8 mouse cellular contexts compared by ENCODE assay signal in genomic region chr4:53630963-53631315, GRCm38 (mm10). TPM values are rescaled to one million over a fixed set of nuclear protein-coding genes. Genes with fewer than 3 reads are reported as not detected.
DNase-seq lines count a peak whose midpoint lies in the region; ATAC-seq and TF ChIP-seq lines count a peak whose summit lies in the region.

No protein-coding gene starts in this region.

- TF ChIP-seq POLR2A in liver, adult 2 months (IDR thresholded peaks at IDR 0.05; ENCODE audit: extremely low read depth, insufficient read depth, low read length), result no peak
- no peak for TF ChIP-seq POLR2A in myocyte (IDR thresholded peaks at IDR 0.05; ENCODE audit: insufficient read length, low read depth)

- H3K4me1 ChIP-seq in liver, adult 2 months (ENCODE audit: control insufficient read depth, insufficient read depth, low read length), result peaks cover 5% of the 10 kb centered on the region; the same call in 1 of the 2 replicates
- H3K4me1 ChIP-seq in embryonic facial prominence, embryonic 14.5 days (ENCODE audit: control insufficient read depth, insufficient read depth, low read length), result peaks cover 8% of the 10 kb centered on the region

- no peaks in the 10 kb centered on the region for H3K79me2 ChIP-seq in liver, adult 2 months (ENCODE audit: control insufficient read depth, insufficient read depth, low read length)
- H3K79me2 ChIP-seq in myocyte (ENCODE audit: control insufficient read depth, insufficient read depth), result peaks cover 35% of the 10 kb centered on the region

- peak; percentile 42 for ATAC-seq in embryonic facial prominence, embryonic 14.5 days (ENCODE audit: low read depth)

- no peak overlapping the region for H3K27ac ChIP-seq in liver, adult 2 months (replicated peaks; ENCODE audit: insufficient read depth, low read depth, low read length)
- H3K27ac ChIP-seq in embryonic facial prominence, embryonic 14.5 days (replicated peaks; ENCODE audit: low read depth, low read length), result no peak overlapping the region

- H3K4me2 ChIP-seq in embryonic facial prominence, embryonic 14.5 days (ENCODE audit: low read depth, low read length), result peak overlapping the region; percentile 75
- H3K4me2 ChIP-seq in myocyte (ENCODE audit: low read depth), result peak overlapping the region; percentile 75

- TF ChIP-seq CTCF in liver, adult 2 months (IDR thresholded peaks at IDR 0.05; ENCODE audit: low read depth, low read length), result no peak

- DNase-seq in liver, adult 2 months (ENCODE audit: extremely low read depth, low read depth, low spot score), result no peak
- no peak for DNase-seq in liver
- DNase-seq in embryonic facial prominence, embryonic 14.5 days (ENCODE audit: low spot score), result no peak
- DNase-seq in induced T-regulatory cell, adult 2 months (ENCODE audit: low read depth), result peak; percentile 6
- no peak for DNase-seq in adrenal gland, postnatal 25 days
- DNase-seq in right cerebral cortex, postnatal 4 days, result no peak
- no peak for DNase-seq in layer of hippocampus, postnatal 36 days

- no peak overlapping the region for H3K9ac ChIP-seq in liver, adult 2 months (ENCODE audit: low read depth, low read length)
- H3K9ac ChIP-seq in embryonic facial prominence, embryonic 14.5 days (ENCODE audit: low read depth, low read length), result peak overlapping the region; percentile 87

- H3K36me3 ChIP-seq in liver, adult 2 months (ENCODE audit: control insufficient read depth, insufficient read depth, low read length), result no peaks in the 10 kb centered on the region
- H3K36me3 ChIP-seq in embryonic facial prominence, embryonic 14.5 days (ENCODE audit: control insufficient read depth, insufficient read depth, low read length), result no peaks in the 10 kb centered on the region
- H3K36me3 ChIP-seq in myocyte (ENCODE audit: control insufficient read depth, insufficient read depth), result no peaks in the 10 kb centered on the region

- H3K4me3 ChIP-seq in liver, adult 2 months (ENCODE audit: insufficient read depth, low read depth, low read length), result peak overlapping the region; percentile 86; the same call in 1 of the 2 replicates
- peak overlapping the region; percentile 81 for H3K4me3 ChIP-seq in embryonic facial prominence, embryonic 14.5 days (ENCODE audit: low read depth, low read length)
- peak overlapping the region; percentile 53 for H3K4me3 ChIP-seq in myocyte

- no peaks in the 10 kb centered on the region for H3K27me3 ChIP-seq in liver, adult 2 months (ENCODE audit: control insufficient read depth, insufficient read depth, low read length)
- no peaks in the 10 kb centered on the region for H3K27me3 ChIP-seq in embryonic facial prominence, embryonic 14.5 days (replicated peaks; ENCODE audit: control insufficient read depth, insufficient read depth, low read length)
- no peaks in the 10 kb centered on the region for H3K27me3 ChIP-seq in myocyte (ENCODE audit: control insufficient read depth, insufficient read depth, insufficient read length)

- WGBS in liver, adult 2 months, result 21% methylated on average over 12 of the region's 12 CpGs
- 4% methylated on average over 11 of the region's 12 CpGs for whole genome bisulfite sequencing in embryonic facial prominence, embryonic 14.5 days

- no peaks in the 10 kb centered on the region for H3K9me3 ChIP-seq in embryonic facial prominence, embryonic 14.5 days (ENCODE audit: control insufficient read depth, low read length)

- H3ac ChIP-seq in myocyte (ENCODE audit: control insufficient read depth, insufficient read length), result no peak overlapping the region

TF ChIP-seq in myocyte, 11 proteins besides CTCF, POLR2A, EP300 and RAD21:
- TF ChIP-seq REST (IDR thresholded peaks at IDR 0.05; ENCODE audit: insufficient read depth, insufficient read length) (no peak), E2F4 (IDR thresholded peaks at IDR 0.05; ENCODE audit: insufficient read depth) (no peak), MAX (IDR thresholded peaks at IDR 0.05; ENCODE audit: low read depth) (no peak), TCF3 (IDR thresholded peaks at IDR 0.05; ENCODE audit: insufficient read length, low read depth) (no peak)

RNA-seq across cellular contexts. Expression of gene Fsd1l, which starts 0.3 kb away (rescaled TPM):
- 0.54 and 0.74 TPM in 2 replicates for total RNA-seq in liver, adult 2 months (2014; rRNA removed)
- polyA plus RNA-seq in liver, adult 2 months (2012; rRNA removed), result 0.02 and 0.05 TPM in 2 replicates
- polyA plus RNA-seq in embryonic facial prominence, embryonic 14.5 days (2014; fragmentation: Nextera tagmentation; extraction: Ambion mirVana), result 9.6 and 11.0 TPM in 2 replicates
- 1.2 TPM for polyA plus RNA-seq in myocyte (2012; fragmentation: generic; extraction: Trizol)
- total RNA-seq in adrenal gland, postnatal 25 days (2021), result 7.1 and 10.2 TPM in 2 replicates
- total RNA-seq in layer of hippocampus, postnatal 36 days (2021), result 10 to 100 TPM; 32.8 to 35.4 TPM
